Mouse (Mus musculus): ENCODE data around the gene Pde3a.

- TF ChIP-seq CTCF (IDR thresholded peaks at IDR 0.05; ENCODE audit: extremely low read depth, insufficient read depth, low read length) (no peak), POLR2A (IDR thresholded peaks at IDR 0.05; ENCODE audit: extremely low read depth, insufficient read depth, low read length) (no peak)
Observed at GRCm38 (mm10) chr6:141525787-141526186, 276.7 kb downstream of the Pde3a start.

Measured in cortical plate, adult 2 months (tissue).